Mouse (Mus musculus) intestine, postnatal 0 days (tissue): Measurements from ENCODE around the gene Pdzd2. TPM values are rescaled to one million over a fixed set of nuclear protein-coding genes. Genes with fewer than 3 reads are reported as not detected.

Experiments used
- ATAC-seq: fragments of 200-750 bp; cut with Nextera tagmentation; 2 replicates; pipeline ENCODE4 v1.8.0; 2017; ENCODE audit warnings: mild to moderate bottlenecking, moderate TSS enrichment, moderate library complexity
- H3K27ac ChIP-seq: fragments of 300-500 bp; sonication (generic); 2 replicates; pipeline ENCODE4 v1.5.1; 2014; ENCODE audit warnings: mild to moderate bottlenecking, low read depth, low read length, moderate library complexity
- H3K27me3 ChIP-seq: fragments of 300-500 bp; sonication (generic); replicated peaks from 2 replicates; pipeline ENCODE4 v1.6.1; 2014; ENCODE audit warnings: low read length, mixed read lengths; ENCODE audit not compliant: control insufficient read depth, insufficient read depth
- H3K36me3 ChIP-seq: fragments of 300-500 bp; sonication (generic); 2 replicates; pipeline ENCODE4 v1.6.1; 2014; ENCODE audit warnings: mild to moderate bottlenecking, moderate library complexity; ENCODE audit not compliant: control insufficient read depth, insufficient read depth
- H3K4me1 ChIP-seq: fragments of 300-500 bp; sonication (generic); replicated peaks from 2 replicates; pipeline ENCODE4 v1.6.1; 2014; ENCODE audit warnings: antibody characterized with exemption, low read length, mixed read lengths; ENCODE audit not compliant: control insufficient read depth, insufficient read depth
- H3K4me2 ChIP-seq: fragments of 300-500 bp; sonication (generic); replicated peaks from 2 replicates; pipeline ENCODE4 v1.6.1; 2014; ENCODE audit warnings: low read depth, mild to moderate bottlenecking, moderate library complexity
- H3K4me3 ChIP-seq: fragments of 300-500 bp; sonication (generic); 2 replicates; pipeline ENCODE4 v1.5.1; 2014; ENCODE audit warnings: low read depth, low read length
- H3K9ac ChIP-seq: fragments of 300-500 bp; sonication (generic); 2 replicates; pipeline ENCODE4 v1.6.1; 2014; ENCODE audit warnings: mild to moderate bottlenecking, low read depth, low read length
- H3K9me3 ChIP-seq: fragments of 300-500 bp; sonication (generic); 2 replicates; pipeline ENCODE4 v1.6.1; 2016; ENCODE audit warnings: mixed run types; ENCODE audit not compliant: control insufficient read depth
- CTCF ChIP-seq: sonication (generic); IDR thresholded peaks from 2 replicates; pipeline ENCODE4 v1.5.1; 2016; ENCODE audit warnings: low read depth, mild to moderate bottlenecking, control low read depth, antibody characterized with exemption, moderate library complexity
- WGBS: fragments of 180-500 bp; shearing (Covaris S2); extraction: QIAGEN DNeasy Blood & Tissue Kit; methylation state at CpG from one replicate; pipeline ENCODE4 v1.1.7; 2014; 5-methylcytosine and 5-hydroxymethylcytosine counted together
- polyA plus RNA-seq: library from polyadenylated mRNA; unstranded; fragments of >200 nt; fragmentation: Nextera tagmentation; extraction: Ambion mirVana; gene quantifications from 2 replicates; pipeline ENCODE4 v1.2.1, GENCODE M21; 2015

The Pdzd2 gene
- polyA plus RNA-seq, 1 experiment from 2014 or later = 10.1 TPM

- H3K4me3 ChIP-seq = peak overlapping the region; percentile 48
- 1% methylated on average over 13 of the region's 13 CpGs for WGBS
- H3K4me2 ChIP-seq = peak overlapping the region; percentile 90
- no peak overlapping the region for H3K27ac ChIP-seq
- H3K36me3 ChIP-seq = no peaks in the 10 kb centered on the region
- no peaks in the 10 kb centered on the region for H3K27me3 ChIP-seq
- 0 out of 2 replicates have a peak, but pooled peaks have one; percentile 19 for ATAC-seq
- no peak for TF ChIP-seq CTCF
- H3K4me1 ChIP-seq = no peaks in the 10 kb centered on the region
- H3K9ac ChIP-seq = peak overlapping the region; percentile 50; the same call in 1 of the 2 replicates
- no peaks in the 10 kb centered on the region for H3K9me3 ChIP-seq
Observed at GRCm38 (mm10) chr15:12549919-12550305, 189.8 kb downstream of the Pdzd2 start.

- TF ChIP-seq CTCF = 0 out of 2 replicates have a peak, but pooled peaks have one; percentile 10
- H3K9ac ChIP-seq = peak overlapping the region; percentile 50
- H3K36me3 ChIP-seq = no peaks in the 10 kb centered on the region
- H3K9me3 ChIP-seq = no peaks in the 10 kb centered on the region
- peak overlapping the region; percentile 48 for H3K4me3 ChIP-seq
- 0 out of 2 replicates have a peak, but pooled peaks have one; percentile 16 for ATAC-seq
- no peaks in the 10 kb centered on the region for H3K4me1 ChIP-seq
- H3K27ac ChIP-seq = no peak overlapping the region
- under 1% methylated on average over 28 of the region's 28 CpGs for WGBS
- H3K27me3 ChIP-seq = no peaks in the 10 kb centered on the region
- peak overlapping the region; percentile 90 for H3K4me2 ChIP-seq
Observed at GRCm38 (mm10) chr15:12549271-12549918, 190.3 kb downstream of the Pdzd2 start.

- Histone ChIP-seq H3K9me3 (no peaks in the 10 kb centered on the region), H3K36me3 (no peaks in the 10 kb centered on the region), H3K4me3 (peak overlapping the region; percentile 48), H3K27ac (no peak overlapping the region), H3K9ac (no peak overlapping the region; the same call in 1 of the 2 replicates), H3K4me1 (no peaks in the 10 kb centered on the region), H3K27me3 (no peaks in the 10 kb centered on the region), H3K4me2 (peak overlapping the region; percentile 90)
- no peak for TF ChIP-seq CTCF
- ATAC-seq = no peak
- 38% methylated on average over 4 of the region's 4 CpGs for WGBS
Observed at GRCm38 (mm10) chr15:12548696-12549095, 191.0 kb downstream of the Pdzd2 start.

GRCm38 (mm10) chr15:12547640-12548405 is 191.9 kb downstream of the Pdzd2 start:
- H3K36me3 ChIP-seq = no peaks in the 10 kb centered on the region
- no peak for ATAC-seq
- H3K4me3 ChIP-seq = no peak overlapping the region
- no peaks in the 10 kb centered on the region for H3K27me3 ChIP-seq
- no peak overlapping the region for H3K27ac ChIP-seq
- no peak overlapping the region for H3K4me2 ChIP-seq
- no peaks in the 10 kb centered on the region for H3K4me1 ChIP-seq
- no peak for TF ChIP-seq CTCF
- no peak overlapping the region for H3K9ac ChIP-seq
- WGBS = 78% methylated on average over 5 of the region's 5 CpGs
- H3K9me3 ChIP-seq = no peaks in the 10 kb centered on the region

- Histone ChIP-seq H3K27ac (no peak overlapping the region), H3K4me3 (no peak overlapping the region), H3K9me3 (no peaks in the 10 kb centered on the region), H3K9ac (no peak overlapping the region), H3K4me1 (no peaks in the 10 kb centered on the region), H3K4me2 (no peak overlapping the region), H3K36me3 (no peaks in the 10 kb centered on the region), H3K27me3 (no peaks in the 10 kb centered on the region)
- ATAC-seq = no peak
- no peak for TF ChIP-seq CTCF
- WGBS = 76% methylated on average over 6 of the region's 6 CpGs
Observed at GRCm38 (mm10) chr15:12546781-12547180, 192.9 kb downstream of the Pdzd2 start.

GRCm38 (mm10) chr15:12545671-12546070 is 194.1 kb downstream of the Pdzd2 start:
- H3K9me3 ChIP-seq = no peaks in the 10 kb centered on the region
- H3K36me3 ChIP-seq = no peaks in the 10 kb centered on the region
- no peak overlapping the region for H3K27ac ChIP-seq
- WGBS = 71% methylated on average over 6 of the region's 6 CpGs
- no peak for ATAC-seq
- no peaks in the 10 kb centered on the region for H3K27me3 ChIP-seq
- H3K4me3 ChIP-seq = no peak overlapping the region
- no peak overlapping the region for H3K4me2 ChIP-seq
- no peaks in the 10 kb centered on the region for H3K4me1 ChIP-seq
- TF ChIP-seq CTCF = no peak
- H3K9ac ChIP-seq = no peak overlapping the region
